Mouse (Mus musculus): ENCODE data around the gene Ap2b1. TPM values are rescaled to one million over a fixed set of nuclear protein-coding genes. Genes with fewer than 3 reads are reported as not detected.
A peak's percentile ranks its signal among the peaks of the same experiment; 100 is the strongest.

The Ap2b1 gene
- polyA plus RNA-seq, 1 experiment = 64.7 TPM

DNA sequence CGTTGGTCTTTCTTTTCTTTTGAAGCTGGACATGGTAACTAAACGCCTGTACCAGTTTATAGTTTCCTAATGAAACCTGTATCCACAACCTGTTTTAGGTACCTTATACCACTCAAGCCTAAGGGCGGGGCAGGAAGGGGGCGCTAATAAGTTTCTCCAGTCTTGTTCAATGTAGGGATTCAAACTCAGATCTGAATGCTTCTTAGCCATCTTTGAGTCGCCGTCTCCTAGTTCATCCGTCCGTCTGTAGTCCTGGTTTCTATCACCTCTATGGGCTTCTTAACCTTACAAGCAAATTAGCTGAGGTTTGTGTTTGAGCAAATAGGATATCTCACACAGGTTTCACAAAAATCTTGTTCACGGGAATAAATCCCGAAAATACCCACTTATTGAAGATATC lies 3.3 kb downstream of the Ap2b1 start:
- Histone ChIP-seq H3K36me3 (ENCODE audit: control insufficient read depth, insufficient read depth) (no peaks in the 10 kb centered on the region), H3K27me3 (ENCODE audit: control insufficient read depth, insufficient read depth, insufficient read length) (no peaks in the 10 kb centered on the region), H3K4me2 (ENCODE audit: low read depth) (peak overlapping the region; percentile 93), H3K79me2 (ENCODE audit: control insufficient read depth, insufficient read depth) (peaks cover 43% of the 10 kb centered on the region), H3ac (ENCODE audit: control insufficient read depth, insufficient read length) (peak overlapping the region; percentile 30), H3K4me3 (peak overlapping the region; percentile 82)
- TF ChIP-seq TCF3 (IDR thresholded peaks at IDR 0.05; ENCODE audit: insufficient read length, low read depth) (no peak), MYOG (IDR thresholded peaks at IDR 0.05; ENCODE audit: control insufficient read depth in 1 of 3, insufficient read depth in 1 of 3, insufficient read length in 2 of 3, low read depth in 2 of 3) (no peak), CEBPB (IDR thresholded peaks at IDR 0.05; ENCODE audit: insufficient read depth, poor library complexity, severe bottlenecking) (no peak), E2F4 (IDR thresholded peaks at IDR 0.05; ENCODE audit: insufficient read depth) (no peak), POLR2A (IDR thresholded peaks at IDR 0.05; ENCODE audit: insufficient read length, low read depth) (no peak), POLR2AphosphoS2 (IDR thresholded peaks at IDR 0.05; ENCODE audit: insufficient read length, low read depth) (no peak), REST (IDR thresholded peaks at IDR 0.05; ENCODE audit: insufficient read depth, insufficient read length) (no peak), SRF (IDR thresholded peaks at IDR 0.05; ENCODE audit: control insufficient read depth, insufficient read length, low read depth) (no peak), MAX (IDR thresholded peaks at IDR 0.05; ENCODE audit: low read depth) (no peak), MYOD1 (IDR thresholded peaks at IDR 0.05; ENCODE audit: control insufficient read depth in 1 of 3, insufficient read length in 2 of 3, low read depth in 2 of 3) (no peak)

DNA sequence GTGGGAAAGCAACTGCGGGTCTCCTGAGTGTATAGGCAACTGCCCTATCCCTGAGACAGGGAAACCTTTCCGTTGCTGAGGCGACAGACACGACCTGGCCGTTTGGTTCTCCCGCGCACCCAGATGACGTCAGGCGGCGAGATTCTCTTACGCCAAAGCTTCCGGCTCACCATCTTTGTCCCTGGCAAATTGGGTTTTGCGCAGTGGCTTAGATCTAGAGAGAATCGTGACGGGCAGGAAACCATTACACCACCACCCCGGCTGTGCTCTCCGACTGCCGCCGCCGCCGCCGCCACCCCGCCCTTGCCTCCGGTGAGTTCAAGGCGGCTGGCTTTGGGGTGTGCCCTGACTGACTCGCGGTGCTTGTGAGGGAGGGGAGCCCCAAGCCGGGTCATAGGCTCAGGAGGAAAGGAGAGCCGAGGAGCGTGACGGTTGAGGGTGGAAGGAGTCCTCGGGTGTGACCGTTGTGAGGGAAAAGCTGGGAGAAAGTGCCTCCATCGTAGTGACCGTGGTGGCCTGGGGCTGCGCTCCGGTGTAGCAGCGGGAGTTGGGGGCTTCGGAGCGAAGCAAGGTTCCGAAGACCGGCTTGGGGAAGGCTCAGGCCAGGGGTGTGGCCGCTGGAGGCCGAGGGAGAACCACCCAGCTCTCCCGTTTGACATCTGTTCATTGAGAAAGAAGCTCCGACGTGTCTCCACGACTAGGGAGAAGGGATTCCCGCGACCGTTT lies 3.9 kb downstream of the Ap2b1 start, which contains the start of gene Pex12:
Gene Pex12 (minus strand): TSS at position 61 of the 726 bp plus-strand sequence.
- peak within 1 kb of the TSS; percentile 30 for H3ac ChIP-seq (ENCODE audit: control insufficient read depth, insufficient read length)
- TF ChIP-seq POLR2A (IDR thresholded peaks at IDR 0.05; ENCODE audit: insufficient read length, low read depth) (peak; percentile 84), E2F4 (IDR thresholded peaks at IDR 0.05; ENCODE audit: insufficient read depth) (peak; percentile 82), MYOD1 (IDR thresholded peaks at IDR 0.05; ENCODE audit: control insufficient read depth in 1 of 3, insufficient read length in 2 of 3, low read depth in 2 of 3) (no peak), MYOG (IDR thresholded peaks at IDR 0.05; ENCODE audit: control insufficient read depth in 1 of 3, insufficient read depth in 1 of 3, insufficient read length in 2 of 3, low read depth in 2 of 3) (peak in 1 of 3 experiments; percentile 5), CEBPB (IDR thresholded peaks at IDR 0.05; ENCODE audit: insufficient read depth, poor library complexity, severe bottlenecking) (no peak), POLR2AphosphoS2 (IDR thresholded peaks at IDR 0.05; ENCODE audit: insufficient read length, low read depth) (peak; percentile 72), SRF (IDR thresholded peaks at IDR 0.05; ENCODE audit: control insufficient read depth, insufficient read length, low read depth) (peak; percentile 93)
- no peaks in the 10 kb centered on the region for H3K36me3 ChIP-seq (ENCODE audit: control insufficient read depth, insufficient read depth)
- H3K4me3 ChIP-seq = peak within 1 kb of the TSS; percentile 82
- peak within 1 kb of the TSS; percentile 93 for H3K4me2 ChIP-seq (ENCODE audit: low read depth)
- H3K79me2 ChIP-seq (ENCODE audit: control insufficient read depth, insufficient read depth) = peaks cover 48% of the 10 kb centered on the region
- no peaks in the 10 kb centered on the region for H3K27me3 ChIP-seq (ENCODE audit: control insufficient read depth, insufficient read depth, insufficient read length)

DNA sequence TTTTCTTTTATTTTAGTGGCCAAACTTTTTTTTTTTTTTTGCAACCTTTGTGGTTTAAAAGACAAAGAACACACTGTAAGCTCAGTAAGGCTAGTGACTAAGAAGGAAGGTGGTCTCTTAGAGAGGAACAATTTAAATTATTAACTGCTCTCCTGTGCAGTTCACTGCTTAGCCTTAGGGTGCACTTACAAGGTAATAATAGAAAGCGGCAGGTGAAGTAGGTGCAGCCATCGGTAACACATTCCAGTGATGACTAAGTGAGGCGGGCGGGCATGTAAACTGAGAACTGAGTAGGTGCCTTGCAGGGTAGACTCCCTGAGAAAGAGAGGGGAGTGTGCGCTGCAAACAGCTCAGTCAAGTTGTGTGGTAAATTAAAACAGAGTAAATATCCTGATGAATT lies 4.9 kb downstream of the Ap2b1 start:
- peak overlapping the region; percentile 82 for H3K4me3 ChIP-seq
- no peak for TF ChIP-seq MAX (IDR thresholded peaks at IDR 0.05; ENCODE audit: low read depth)
- no peak for TF ChIP-seq TCF12 (IDR thresholded peaks at IDR 0.05; ENCODE audit: insufficient read depth, poor library complexity, severe bottlenecking)
- no peak for TF ChIP-seq POLR2A (IDR thresholded peaks at IDR 0.05; ENCODE audit: insufficient read length, low read depth)
- TF ChIP-seq CEBPB (IDR thresholded peaks at IDR 0.05; ENCODE audit: insufficient read depth, poor library complexity, severe bottlenecking) = no peak
- no peak for TF ChIP-seq REST (IDR thresholded peaks at IDR 0.05; ENCODE audit: insufficient read depth, insufficient read length)
- no peak for TF ChIP-seq MYOG (IDR thresholded peaks at IDR 0.05; ENCODE audit: control insufficient read depth in 1 of 3, insufficient read depth in 1 of 3, insufficient read length in 2 of 3, low read depth in 2 of 3)
- TF ChIP-seq MYOD1 (IDR thresholded peaks at IDR 0.05; ENCODE audit: control insufficient read depth in 1 of 3, insufficient read length in 2 of 3, low read depth in 2 of 3) = no peak
- TF ChIP-seq USF1 (IDR thresholded peaks at IDR 0.05; ENCODE audit: low read depth) = no peak
- TF ChIP-seq SRF (IDR thresholded peaks at IDR 0.05; ENCODE audit: control insufficient read depth, insufficient read length, low read depth) = no peak
- no peak for TF ChIP-seq E2F4 (IDR thresholded peaks at IDR 0.05; ENCODE audit: insufficient read depth)
- no peak for TF ChIP-seq TCF3 (IDR thresholded peaks at IDR 0.05; ENCODE audit: insufficient read length, low read depth)
- TF ChIP-seq POLR2AphosphoS2 (IDR thresholded peaks at IDR 0.05; ENCODE audit: insufficient read length, low read depth) = no peak
- no peaks in the 10 kb centered on the region for H3K27me3 ChIP-seq (ENCODE audit: control insufficient read depth, insufficient read depth, insufficient read length)
- peaks cover 56% of the 10 kb centered on the region for H3K79me2 ChIP-seq (ENCODE audit: control insufficient read depth, insufficient read depth)
- H3ac ChIP-seq (ENCODE audit: control insufficient read depth, insufficient read length) = no peak overlapping the region
- peak overlapping the region; percentile 78 for H3K4me2 ChIP-seq (ENCODE audit: low read depth)
- H3K36me3 ChIP-seq (ENCODE audit: control insufficient read depth, insufficient read depth) = peaks cover 5% of the 10 kb centered on the region

DNA sequence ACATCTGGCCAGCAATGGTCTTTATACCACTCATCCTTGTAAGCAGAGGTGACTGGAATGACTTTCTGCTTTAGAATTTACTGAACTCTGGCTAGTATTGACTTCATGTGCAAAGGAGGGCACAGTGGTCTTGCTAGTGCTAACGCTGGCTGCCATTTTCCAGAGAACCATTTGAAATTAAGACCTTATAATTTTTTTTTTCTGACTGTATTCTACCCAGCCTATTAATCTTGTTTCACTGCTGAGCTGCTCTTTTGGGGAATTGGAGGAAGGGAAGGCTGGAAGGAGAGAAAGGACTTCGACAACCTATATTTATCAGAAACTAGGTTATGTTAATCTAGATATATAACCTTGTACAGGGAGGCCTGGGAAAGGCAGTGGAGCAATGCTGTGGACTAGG lies 5.7 kb downstream of the Ap2b1 start:
- Histone ChIP-seq H3K4me3 (peak overlapping the region; percentile 82), H3K27me3 (ENCODE audit: control insufficient read depth, insufficient read depth, insufficient read length) (no peaks in the 10 kb centered on the region), H3K4me2 (ENCODE audit: low read depth) (peak overlapping the region; percentile 78), H3K36me3 (ENCODE audit: control insufficient read depth, insufficient read depth) (peaks cover 5% of the 10 kb centered on the region), H3ac (ENCODE audit: control insufficient read depth, insufficient read length) (no peak overlapping the region), H3K79me2 (ENCODE audit: control insufficient read depth, insufficient read depth) (peaks cover 56% of the 10 kb centered on the region)
- TF ChIP-seq E2F4 (IDR thresholded peaks at IDR 0.05; ENCODE audit: insufficient read depth) (no peak), TCF12 (IDR thresholded peaks at IDR 0.05; ENCODE audit: insufficient read depth, poor library complexity, severe bottlenecking) (no peak), CEBPB (IDR thresholded peaks at IDR 0.05; ENCODE audit: insufficient read depth, poor library complexity, severe bottlenecking) (no peak), MYOG (IDR thresholded peaks at IDR 0.05; ENCODE audit: control insufficient read depth in 1 of 3, insufficient read depth in 1 of 3, insufficient read length in 2 of 3, low read depth in 2 of 3) (no peak), SRF (IDR thresholded peaks at IDR 0.05; ENCODE audit: control insufficient read depth, insufficient read length, low read depth) (no peak), MYOD1 (IDR thresholded peaks at IDR 0.05; ENCODE audit: control insufficient read depth in 1 of 3, insufficient read length in 2 of 3, low read depth in 2 of 3) (no peak), USF1 (IDR thresholded peaks at IDR 0.05; ENCODE audit: low read depth) (no peak)
